Mouse (Mus musculus): ENCODE data around the gene Prkcq.
A peak's percentile ranks its signal among the peaks of the same experiment; 100 is the strongest.

Gene Prkcq

DNA sequence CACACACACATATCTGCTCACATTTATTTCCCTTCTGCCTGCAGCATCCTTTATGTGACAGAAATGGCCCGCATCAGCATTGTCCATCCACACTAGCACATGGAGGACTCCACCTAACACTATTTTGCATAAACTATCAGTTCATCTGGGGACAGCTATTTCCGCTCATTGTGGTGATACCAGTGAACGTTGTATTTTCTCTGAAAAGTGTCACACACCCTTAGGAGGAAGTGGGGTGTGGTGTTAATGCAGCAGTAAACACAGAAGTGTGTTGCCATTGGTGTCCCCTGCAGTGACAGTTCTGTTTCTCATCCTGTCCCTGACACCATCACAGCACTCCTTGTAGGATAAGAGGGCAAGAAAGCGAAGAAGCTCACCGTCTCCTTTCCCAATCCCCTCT is 46.2 kb downstream of the Prkcq start:
- peak; percentile 84 for DNase-seq (ENCODE audit: low read depth, low spot score)

- no peak for DNase-seq (ENCODE audit: low read depth, low spot score)
Measured at GRCm38 (mm10) chr2:11219262-11219661, 47.4 kb downstream of the Prkcq start.

- DNase-seq (ENCODE audit: low read depth, low spot score): no peak
Measured at GRCm38 (mm10) chr2:11224808-11225484, 53.0 kb downstream of the Prkcq start.

GRCm38 (mm10) chr2:11225485-11225876 is 53.6 kb downstream of the Prkcq start:
- no peak for DNase-seq (ENCODE audit: low read depth, low spot score)

DNA sequence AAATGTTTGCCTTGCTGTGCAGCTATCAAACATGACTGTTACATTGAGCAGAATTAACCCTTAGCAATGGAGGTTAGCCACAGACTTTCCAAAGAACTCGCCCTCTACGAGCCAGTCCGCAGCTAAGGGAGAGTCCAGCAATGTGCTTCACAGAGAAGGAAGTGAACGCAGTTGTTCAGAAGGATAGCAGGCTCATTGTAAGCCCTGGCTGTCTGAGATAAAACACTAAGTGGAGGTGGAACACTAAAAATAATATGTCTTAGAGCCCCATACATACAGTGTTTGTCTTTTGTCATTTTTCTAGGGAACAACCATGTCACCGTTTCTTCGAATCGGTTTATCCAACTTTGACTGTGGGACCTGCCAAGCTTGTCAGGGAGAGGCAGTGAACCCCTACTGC is 54.6 kb downstream of the Prkcq start:
- DNase-seq (ENCODE audit: low read depth, low spot score): no peak

- peak; percentile 59 for DNase-seq (ENCODE audit: low read depth, low spot score)
Measured at GRCm38 (mm10) chr2:11229126-11229525, 57.2 kb downstream of the Prkcq start.

GRCm38 (mm10) chr2:11231118-11231517 is 59.2 kb downstream of the Prkcq start:
- DNase-seq (ENCODE audit: low read depth, low spot score): no peak

GRCm38 (mm10) chr2:11231988-11232387 is 60.1 kb downstream of the Prkcq start:
- no peak for DNase-seq (ENCODE audit: low read depth, low spot score)

DNA sequence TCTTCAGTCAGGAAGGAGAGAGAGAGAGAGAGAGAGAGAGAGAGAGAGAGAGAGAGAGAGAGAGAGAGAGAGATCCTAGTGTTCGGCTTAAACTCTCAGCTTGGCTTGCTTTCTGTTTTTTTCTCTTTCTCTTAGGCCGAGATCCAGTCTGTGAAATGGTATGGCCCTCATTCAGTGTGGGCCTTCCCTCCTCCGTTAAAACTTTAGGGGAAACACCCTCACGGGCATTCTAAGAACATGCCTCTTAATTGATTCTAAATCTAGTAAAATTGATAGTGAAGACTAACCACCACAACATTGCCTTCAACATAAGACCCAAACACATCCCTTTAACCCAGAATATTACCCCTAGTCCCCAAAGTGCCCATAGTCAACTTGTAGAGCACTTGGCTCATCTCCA is 66.3 kb downstream of the Prkcq start:
- DNase-seq (ENCODE audit: low read depth, low spot score): peak; percentile 40

DNA sequence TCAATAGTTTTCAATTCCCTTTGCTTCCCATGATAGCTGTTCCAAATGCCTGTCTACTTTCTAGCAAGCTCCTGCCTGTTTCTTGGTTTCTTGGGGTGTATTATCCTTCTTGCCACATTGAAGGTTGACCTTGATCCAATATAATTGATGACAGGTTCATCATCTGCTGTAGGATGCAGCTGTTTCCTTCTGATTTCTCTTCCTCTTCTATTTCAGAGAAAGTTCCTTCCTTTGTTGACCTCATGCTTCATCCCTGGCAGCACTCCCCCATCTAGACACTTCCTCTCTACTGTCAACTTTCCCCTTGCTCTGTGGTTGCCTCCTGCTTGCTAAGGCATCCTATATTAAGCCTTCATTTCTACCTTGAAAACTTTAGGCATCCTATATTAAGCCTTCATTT is 67.6 kb downstream of the Prkcq start:
- no peak for DNase-seq (ENCODE audit: low read depth, low spot score)

- DNase-seq (ENCODE audit: low read depth, low spot score): no peak
Measured at GRCm38 (mm10) chr2:11245926-11246325, 74.0 kb downstream of the Prkcq start.

DNA sequence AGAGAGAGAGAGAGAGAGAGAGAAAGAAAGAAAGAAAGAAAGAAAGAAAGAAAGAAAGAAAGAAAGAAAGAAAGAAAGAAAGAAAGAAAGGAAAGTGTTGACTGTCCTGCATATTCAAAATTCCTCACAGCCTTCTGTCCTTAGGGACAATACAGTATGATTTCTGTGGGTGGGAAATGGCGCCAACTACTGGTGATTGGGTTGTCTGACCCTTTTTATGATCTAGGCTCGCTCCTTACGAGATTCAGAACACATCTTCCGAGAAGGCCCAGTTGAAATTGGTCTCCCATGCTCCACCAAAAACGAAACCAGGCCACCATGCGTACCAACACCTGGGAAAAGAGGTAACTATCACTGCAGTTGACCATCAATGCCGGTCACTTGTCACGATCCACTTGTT is 82.0 kb downstream of the Prkcq start:
- DNase-seq (ENCODE audit: low read depth, low spot score): peak; percentile 80

- DNase-seq (ENCODE audit: low read depth, low spot score): peak; percentile 72
Measured at GRCm38 (mm10) chr2:11254446-11254845, 82.5 kb downstream of the Prkcq start.

GRCm38 (mm10) chr2:11257260-11257850 is 85.4 kb downstream of the Prkcq start:
- no peak for DNase-seq (ENCODE audit: low read depth, low spot score)

GRCm38 (mm10) chr2:11258181-11258580 is 86.3 kb downstream of the Prkcq start:
- DNase-seq (ENCODE audit: low read depth, low spot score): no peak

DNA sequence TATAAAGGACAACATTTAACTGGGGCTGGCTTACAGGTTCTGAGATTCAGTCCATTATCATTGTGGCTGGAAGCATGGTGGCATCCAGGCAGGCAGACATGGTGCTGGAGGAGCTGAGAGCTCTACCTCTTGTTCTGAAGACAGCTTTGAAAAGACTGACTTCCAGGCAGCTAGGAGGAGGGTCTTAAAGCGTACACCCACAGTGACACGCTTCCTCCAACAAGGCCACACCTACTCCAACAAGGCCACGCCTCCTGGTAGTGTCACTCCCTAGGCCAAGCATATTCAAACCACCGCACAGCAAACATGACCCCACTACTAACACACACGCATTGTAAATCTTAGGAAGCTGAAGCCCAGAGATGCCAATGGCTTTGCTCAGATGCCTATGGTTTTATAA is 87.5 kb downstream of the Prkcq start:
- DNase-seq (ENCODE audit: low read depth, low spot score): peak; percentile 61

DNA sequence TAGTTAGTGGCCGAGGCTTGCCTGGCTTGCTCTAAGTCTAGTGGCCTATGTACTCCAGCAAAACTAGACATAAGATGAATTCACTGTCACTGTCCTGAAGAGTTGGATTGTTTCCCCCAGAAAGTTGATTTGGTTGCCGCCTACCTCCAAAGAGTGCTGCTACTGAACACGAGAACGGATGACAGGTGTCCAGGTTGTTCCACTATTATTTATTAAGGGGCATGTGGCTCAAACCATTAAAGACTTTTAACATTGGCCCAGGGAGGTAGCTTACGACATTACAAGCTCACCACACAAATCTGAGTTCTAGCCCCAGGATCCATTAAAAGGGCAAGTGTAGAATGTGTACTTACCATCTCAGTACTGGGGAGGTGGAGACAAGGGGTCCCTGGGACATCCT is 92.9 kb downstream of the Prkcq start:
- no peak for DNase-seq (ENCODE audit: low read depth, low spot score)

- no peak for DNase-seq (ENCODE audit: low read depth, low spot score)
Measured at GRCm38 (mm10) chr2:11265455-11265854, 93.5 kb downstream of the Prkcq start.

GRCm38 (mm10) chr2:11266294-11266693 is 94.4 kb downstream of the Prkcq start:
- DNase-seq (ENCODE audit: low read depth, low spot score): peak; percentile 83

DNA sequence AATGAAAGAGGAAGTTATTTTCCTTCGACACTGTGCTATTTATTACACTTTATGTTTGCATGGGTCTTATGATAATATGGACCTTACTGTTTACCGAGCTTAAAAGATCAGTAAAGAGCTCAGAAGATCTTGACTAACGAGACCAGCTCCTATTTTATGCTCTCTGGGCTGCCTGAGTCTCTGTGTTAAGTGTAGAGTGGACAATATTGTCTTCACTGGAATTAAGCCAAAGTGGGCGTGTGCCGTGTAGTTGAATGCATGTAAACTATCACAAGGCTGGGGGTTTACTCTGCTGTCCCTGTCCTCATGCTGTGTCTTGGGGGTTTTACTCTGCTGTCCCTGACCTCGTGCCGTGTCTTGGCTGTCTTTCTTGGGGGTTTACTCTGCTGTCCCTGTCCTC is 107.1 kb downstream of the Prkcq start:
- no peak for DNase-seq (ENCODE audit: low read depth, low spot score)

DNA sequence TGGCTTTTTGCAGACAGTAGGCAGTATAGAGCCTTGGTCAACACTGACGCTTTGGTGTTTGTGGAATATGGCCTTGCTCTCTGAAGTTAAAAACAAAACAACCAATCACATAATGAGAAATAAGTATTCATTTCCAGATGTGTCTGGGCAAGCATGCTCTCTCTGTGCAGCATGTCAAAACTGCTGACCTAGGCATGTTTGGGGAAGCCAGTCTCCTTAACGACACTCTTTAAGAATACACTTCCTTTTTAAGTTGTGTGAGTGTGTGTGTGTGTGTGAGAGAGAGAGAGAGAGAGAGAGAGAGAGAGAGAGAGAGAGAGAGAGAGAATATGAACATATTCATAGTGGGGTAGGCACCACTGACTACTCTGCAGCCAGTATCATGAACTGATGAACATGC is 108.3 kb downstream of the Prkcq start:
- no peak for DNase-seq (ENCODE audit: low read depth, low spot score)

- no peak for DNase-seq (ENCODE audit: low read depth, low spot score)
Measured at GRCm38 (mm10) chr2:11287834-11288530, 116.1 kb downstream of the Prkcq start.

GRCm38 (mm10) chr2:11288531-11288846 is 116.6 kb downstream of the Prkcq start:
- DNase-seq (ENCODE audit: low read depth, low spot score): peak; percentile 90

Data from CD4-positive, CD25-positive, alpha-beta regulatory T cell, adult 2 months (primary cell).